Mouse (Mus musculus) bone marrow macrophage, adult 2 months (primary cell): ENCODE results near the gene Slc26a8.

ENCODE experiments used
- CTCF ChIP-seq: IDR thresholded peaks from 2 replicates; pipeline ENCODE4 v1.5.1; 2012; ENCODE audit warnings: low read depth, mild to moderate bottlenecking, low read length, moderate library complexity
- POLR2A ChIP-seq: IDR thresholded peaks from 2 replicates; pipeline ENCODE4 v1.6.1; 2012; ENCODE audit warnings: mild to moderate bottlenecking, low read depth, low read length, borderline replicate concordance

GRCm38 (mm10) chr17:28694832-28695231, 4.8 kb upstream of the Slc26a8 start:
- TF ChIP-seq CTCF, result no peak
- TF ChIP-seq POLR2A, result no peak
